Mouse (Mus musculus): ENCODE data around the gene Pitx1.

Pitx1 gene

DNA sequence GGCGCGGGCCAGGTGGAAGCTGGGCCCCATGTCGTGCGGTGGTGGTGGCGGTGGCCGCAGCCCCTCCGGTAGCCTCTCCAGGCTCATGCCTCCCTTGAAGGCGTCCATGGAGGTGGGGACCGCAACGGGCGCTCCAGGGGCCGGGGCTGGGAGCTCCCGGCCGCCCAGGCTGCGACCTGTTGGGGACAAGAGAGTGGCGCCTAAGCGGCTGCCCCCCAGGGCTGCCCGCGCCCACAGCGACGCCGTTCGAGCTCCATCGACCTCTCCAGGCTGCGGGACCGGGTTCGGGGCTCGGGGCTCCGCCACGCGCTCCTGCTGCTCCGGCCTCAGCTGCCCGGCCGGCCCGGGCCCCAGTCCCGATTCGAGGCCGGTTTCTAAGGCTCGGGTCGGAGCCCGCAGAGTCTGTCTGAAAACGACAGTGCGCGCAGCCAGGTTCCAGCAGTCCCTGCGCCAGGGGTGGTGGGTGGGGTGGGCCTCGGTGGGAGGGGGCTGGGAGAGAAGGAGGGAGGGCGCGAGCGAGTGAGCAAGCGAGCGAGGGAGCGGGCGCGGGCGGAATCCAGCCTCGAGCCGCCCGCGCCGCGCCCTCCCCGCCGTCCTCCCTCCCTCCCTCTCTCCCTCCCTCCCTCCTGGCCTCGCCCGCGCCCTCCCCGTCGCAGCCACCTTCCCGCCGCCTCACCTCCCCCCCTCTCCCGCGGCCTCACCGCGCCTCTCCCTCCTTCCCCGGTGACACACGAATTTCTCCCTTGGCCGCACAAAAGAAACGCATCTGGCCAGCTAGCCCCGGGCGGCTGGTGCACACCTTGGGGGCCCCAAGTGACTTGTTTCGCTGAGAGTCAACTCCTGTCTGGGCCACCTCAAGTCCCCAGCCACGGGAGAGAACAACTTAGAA is 4.9 kb downstream of the Pitx1 start:
- no peak for DNase-seq (ENCODE audit: low spot score in 2 of 2)

DNA sequence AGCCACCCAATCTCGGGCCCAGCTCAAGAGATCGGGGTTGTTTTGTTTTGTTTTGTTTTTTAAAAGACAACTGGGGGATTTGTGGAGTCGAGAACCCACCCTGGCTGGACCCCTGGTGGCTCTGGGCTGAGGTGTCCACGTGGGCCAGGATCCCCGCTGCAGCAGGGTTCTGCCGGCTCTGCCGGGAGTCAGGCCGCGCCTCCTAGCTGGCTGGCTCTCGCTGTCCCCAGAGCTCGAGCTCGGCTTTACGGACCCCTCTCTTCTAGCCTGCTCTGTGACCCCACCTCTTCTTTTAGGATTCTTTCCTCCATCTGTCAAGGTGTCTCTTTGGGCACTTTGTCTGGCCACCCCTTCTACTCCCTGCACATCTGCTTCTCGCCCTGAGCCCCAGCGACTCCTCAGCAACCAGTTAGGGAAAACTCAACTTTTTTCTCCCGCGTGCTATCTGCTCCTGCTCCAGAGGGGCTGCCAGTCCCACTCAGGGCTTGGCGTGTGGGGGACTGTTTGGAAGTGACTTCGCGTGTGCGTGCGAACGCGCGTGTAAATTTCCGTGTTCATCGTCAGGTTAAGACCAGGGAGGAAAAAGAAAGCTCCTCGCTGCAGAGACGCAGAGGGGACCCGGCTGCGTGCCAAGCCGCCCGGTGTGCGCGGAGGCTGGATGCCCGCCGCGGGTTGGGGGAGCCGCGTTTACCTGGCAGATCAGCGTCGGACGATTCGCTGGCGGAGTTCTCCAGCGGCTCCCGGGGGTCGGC is 5.7 kb downstream of the Pitx1 start:
- no peak for DNase-seq (ENCODE audit: low spot score in 2 of 2)

DNA sequence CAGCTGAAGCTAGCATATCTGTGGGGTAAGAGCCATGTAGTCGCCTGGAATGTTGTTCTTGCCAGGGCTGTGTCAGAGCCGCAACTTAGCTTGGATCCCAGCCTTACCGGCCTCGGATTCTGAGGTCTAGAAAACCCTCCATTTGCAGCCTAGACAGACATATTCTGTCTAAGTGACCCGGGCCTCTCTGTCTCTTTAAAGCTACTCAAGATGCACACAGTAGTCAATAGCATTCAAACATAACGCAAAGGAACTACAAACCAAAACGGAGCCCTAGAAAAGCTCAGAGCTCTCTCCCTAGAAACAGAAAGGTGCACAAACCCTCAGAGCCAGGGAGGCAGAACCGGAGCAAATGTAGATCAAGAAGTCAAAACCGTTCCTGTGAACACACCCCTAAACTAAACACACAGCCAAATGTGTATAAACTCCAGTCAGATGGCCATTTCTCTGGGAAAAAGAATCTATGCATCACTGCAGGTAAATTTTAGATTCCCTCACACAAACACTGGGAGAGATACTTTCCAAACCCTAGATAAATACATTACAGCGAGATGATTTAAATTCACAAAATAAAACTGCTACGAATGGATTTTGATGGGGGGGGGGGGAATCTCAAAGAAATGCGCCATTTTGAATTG is 6.9 kb downstream of the Pitx1 start:
- DNase-seq (ENCODE audit: low spot score in 2 of 2), result no peak

DNA sequence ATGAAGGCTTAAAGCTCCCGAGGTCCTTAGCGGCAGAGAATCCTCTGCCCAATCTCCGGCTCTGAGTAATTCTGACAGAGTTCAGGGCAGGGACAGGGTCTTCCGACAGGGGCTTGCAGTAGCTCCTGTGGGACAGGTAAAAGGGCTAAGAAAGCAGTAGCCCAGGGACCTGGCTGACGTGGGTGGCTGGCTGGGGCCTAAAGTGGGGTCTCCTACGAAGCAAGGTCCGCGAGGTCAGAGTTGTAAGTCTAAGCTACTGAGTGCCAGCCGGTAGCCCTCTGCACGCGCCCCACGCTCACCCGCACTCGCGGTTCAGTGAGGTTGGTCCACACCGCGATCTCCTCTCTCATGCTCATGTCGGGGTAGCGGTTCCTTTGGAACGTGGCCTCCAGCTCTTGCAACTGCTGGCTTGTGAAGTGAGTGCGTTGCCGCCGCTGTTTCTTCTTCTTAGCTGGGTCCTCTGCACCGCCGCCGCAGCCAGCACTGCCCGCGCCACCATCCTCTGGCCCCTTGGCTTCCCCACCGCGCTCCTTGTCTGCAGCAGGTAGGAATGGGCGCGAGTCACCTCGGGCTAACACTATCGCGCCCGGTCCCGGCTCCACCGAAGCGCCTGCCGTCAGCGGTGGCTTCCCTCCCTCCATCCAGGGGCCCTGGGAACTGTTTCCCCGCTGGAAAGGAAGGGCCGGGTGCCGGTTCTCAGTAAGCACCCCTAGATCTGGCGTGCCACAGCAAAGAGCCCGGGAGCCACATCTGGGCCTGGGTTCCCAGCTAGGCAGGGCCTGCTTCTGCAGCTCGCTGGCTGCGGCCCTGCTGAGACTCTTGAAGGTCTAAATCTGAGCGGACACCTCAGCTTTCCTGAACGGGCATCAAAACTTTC is 7.6 kb downstream of the Pitx1 start:
- DNase-seq (ENCODE audit: low spot score in 2 of 2), result no peak

DNA sequence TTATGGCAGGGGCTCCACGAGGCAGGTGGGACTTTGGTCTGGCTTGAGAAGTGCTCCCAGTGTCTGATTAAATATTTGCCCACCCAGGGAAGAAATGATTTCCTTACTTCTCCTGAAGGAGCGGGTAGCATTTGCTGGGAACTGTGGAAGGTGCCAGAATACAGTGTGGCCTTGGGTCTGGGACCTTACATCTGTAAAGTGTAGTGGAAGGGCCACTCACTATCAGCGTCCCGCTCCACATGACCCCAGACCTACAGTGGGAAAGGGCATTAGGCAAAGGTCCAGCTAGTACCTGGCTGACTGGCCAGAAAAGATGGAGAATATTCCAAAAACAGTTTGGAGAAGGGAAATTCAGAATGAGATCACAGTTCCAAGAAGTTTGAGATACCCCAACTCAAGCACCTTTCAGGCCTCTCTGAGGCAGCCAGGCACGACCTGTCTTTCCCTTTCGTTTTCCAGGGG is 8.3 kb downstream of the Pitx1 start:
- no peak for DNase-seq (ENCODE audit: low spot score in 2 of 2)

DNA sequence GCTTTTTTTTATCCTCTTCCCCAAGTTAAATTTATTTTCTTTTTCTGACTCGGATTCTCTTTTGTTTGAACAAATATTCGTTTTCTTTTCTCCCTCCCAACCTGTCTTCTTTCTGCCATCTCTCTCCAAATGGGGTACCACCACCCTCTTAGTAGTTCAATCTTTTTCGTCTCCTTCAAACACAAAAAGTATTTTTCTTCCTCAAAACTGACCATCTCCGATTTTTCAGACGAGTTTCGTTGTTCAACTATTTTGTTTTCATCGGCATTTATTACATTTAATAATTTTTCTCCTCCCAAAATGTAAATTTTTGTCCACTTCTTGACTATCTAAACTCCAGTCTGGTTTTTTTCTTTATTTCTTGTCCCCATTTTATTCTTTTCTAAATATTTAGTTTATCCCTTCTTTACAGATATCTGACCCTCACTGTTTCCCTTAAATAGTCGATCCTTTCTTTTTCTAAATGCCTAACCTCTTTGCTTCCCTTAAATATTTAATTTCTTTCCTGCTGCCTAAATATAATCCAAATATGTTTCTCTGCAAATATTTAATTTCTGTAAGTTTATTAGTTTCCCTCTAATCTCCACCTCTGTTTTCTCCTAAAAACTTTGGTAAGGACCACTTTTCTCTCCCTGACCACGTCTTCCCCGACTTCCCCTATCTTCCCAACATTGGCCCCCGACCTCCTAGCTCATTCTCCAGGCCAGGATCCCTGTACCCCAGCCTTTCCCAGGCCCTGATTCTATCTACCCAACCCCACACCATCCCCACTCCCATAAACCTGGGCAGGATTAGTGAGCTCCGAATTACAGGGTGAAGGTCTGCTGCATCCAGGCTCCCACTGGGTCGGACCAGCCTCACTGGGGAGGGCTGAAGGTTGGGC is 9.0 kb downstream of the Pitx1 start:
- DNase-seq (ENCODE audit: low spot score in 2 of 2), result no peak

DNA sequence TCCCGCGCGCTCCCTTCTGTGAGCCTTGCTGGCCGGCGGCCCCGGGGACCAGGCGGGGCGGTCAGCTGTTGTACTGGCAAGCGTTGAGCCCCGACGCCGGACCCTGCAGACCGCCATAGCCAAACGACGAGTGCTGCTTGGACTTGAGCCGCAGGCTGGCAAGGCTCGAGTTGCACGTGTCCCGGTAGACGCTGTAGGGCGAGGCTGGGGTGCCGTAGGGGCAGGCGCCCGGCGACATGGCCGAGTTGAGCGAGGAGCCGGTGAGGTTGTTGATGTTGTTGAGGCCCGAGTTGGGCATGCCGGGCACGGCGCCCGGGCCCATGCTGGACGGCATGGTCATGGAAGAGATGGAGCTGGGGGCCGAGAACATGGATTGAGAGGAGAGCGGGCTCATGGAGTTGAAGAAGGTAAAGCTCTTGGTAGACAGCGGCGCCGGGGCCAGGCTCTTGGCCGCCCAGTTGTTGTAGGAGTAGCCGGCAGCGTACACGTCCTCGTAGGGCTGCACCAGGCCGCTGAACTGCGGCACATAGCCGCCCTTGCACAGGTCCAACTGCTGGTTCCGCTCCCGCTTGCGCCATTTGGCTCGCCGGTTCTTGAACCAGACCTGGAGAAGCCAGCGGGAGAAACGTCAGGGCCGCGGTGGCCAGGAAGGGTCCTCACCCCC is 9.9 kb downstream of the Pitx1 start:
- no peak for DNase-seq (ENCODE audit: low spot score in 2 of 2)

DNA sequence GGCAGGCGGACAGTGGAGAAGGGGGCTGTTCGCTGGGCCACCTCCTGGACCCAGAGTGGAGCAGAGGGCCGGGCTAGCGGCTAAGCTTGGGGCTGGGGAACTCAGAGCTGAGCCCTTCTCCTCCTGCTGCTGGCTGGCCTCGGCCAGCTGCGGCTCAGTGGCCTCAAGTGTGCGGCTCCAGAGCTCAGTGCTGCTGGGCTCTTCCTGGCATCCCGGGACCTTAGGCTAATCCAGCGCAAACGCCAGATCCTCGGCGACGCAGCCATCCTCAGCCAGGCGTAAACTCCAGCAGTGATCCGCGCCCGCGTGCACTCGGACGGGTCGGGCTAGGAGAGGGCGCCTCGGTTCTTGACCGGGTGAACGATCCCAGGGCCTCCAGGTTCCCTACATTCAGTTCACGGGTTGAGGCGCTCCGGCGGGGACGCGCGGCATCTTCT is 10.7 kb downstream of the Pitx1 start:
- no peak for DNase-seq (ENCODE audit: low spot score in 2 of 2)

DNA sequence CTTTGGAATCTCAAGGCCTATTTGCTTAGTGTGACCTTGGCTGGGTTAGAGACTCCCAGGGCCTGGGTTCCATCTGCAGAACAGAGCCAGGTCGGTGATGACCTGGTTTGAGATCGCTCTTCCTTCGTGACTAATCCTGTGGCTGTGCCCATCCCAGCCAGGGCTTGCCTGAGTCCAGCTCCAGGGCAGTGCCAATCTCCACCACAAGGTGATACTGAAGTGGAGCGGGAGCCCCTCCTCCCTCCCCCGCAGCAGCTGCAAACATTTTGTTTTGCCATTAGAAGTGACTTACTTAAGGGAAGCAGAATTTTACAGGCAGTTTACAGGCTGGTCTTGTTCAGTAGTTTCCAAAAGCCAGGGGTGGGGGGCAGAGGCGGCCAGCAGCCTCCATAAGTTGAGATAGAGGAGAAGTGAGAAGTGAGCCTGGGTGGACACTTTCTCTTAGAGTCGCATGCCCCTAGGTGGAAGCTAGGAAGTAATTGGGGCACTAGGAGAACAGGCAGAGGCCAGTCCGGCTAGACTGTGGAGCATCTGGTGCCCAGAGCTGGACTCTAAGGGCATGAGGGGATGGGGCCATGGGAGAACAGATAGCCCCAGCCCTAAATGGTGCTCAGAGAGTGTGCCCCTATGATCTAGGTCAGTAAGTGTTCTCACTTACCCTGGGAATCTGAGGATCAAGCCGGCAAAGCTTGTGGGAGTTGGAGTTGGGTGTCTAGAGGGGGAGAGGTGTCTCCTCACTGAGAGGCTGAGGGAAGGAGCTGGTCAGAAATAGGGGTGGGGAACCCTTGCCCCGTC is 11.6 kb downstream of the Pitx1 start:
- DNase-seq (ENCODE audit: low spot score in 2 of 2), result no peak

DNA sequence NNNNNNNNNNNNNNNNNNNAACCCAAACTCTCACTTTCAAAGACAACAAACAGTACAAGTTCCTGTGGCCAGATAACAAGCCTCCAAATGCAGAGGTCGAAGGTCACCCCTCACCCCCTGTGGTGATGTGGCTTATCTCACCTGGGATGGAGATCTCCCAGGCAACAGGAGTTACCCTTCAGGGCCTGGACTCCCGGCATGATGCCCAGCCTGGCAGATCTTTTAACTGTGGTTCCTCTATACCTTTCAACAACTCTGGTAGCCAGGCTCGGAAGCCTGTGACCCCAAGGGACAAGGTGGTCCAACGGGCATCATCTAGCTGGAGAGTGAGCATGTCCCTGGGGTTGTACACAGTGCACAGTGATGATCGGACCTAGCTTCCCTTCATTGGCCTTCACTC is 13.5 kb downstream of the Pitx1 start:
- no peak for DNase-seq (ENCODE audit: low spot score in 2 of 2)

DNA sequence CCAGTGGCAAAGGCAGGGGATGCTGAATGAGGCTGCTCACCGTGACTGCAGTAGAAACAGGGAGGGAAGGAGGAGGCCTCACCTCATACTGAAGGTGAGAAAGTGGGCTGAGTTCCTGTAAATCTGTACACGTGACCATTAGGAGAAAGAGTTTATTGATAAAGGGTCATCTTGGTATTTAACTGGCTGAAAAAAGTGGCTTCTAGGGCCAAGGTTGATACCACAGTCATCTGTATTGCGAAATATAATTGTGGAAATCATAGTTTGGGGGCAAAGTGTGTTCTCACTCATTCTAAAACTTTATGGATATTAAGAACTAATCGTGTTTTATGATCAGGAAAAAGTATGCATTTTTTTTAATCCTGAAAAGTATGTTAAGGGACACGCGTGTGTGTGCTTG is 21.2 kb downstream of the Pitx1 start:
- DNase-seq (ENCODE audit: low spot score in 2 of 2), result no peak

DNA sequence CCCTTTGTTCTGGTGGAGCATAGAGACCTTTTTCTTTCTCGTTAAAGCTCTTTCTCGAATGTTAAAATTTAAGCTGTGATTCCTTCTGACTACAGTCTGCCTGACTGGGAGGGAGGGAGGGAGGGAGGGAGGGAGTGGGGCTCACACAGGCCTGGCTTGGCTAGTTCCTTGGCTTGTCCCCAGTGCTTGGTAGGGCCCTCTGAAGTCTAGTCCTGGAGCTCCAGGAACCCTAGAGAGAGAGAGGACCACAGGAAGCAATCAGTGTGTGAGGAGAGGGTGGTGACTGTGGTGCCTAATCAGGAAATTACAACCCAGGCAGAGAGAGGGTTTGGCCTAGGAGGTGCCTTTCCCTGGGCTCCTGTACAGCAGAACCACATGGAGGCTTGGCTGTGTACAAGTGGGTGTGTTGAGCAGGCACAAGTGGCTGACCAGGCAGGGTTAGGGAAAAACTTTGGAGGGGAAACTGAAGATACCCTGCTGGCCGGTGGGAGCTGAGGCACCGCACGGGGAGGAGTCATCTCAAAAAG is 22.4 kb downstream of the Pitx1 start:
- DNase-seq (ENCODE audit: low spot score in 2 of 2), result no peak

DNA sequence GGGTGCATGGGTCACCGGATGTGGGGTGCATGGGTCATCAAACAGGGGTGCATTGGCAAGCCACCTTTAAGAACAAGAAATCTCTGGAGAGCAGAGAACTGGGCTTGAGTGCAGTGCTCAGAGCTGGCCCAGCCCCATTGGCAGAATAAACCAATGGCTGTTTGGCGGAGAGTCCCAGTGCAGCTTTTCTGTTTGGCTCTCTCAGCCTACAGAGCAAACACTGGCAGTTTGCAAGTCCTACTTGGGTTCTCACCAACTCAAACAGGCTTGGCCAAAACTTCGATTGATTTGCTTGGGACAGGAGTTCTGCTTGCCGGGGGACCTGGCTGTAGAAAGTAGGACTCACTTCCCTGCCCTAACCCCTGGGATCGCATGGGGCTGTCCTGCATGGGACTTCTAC is 25.0 kb downstream of the Pitx1 start:
- no peak for DNase-seq (ENCODE audit: low spot score in 2 of 2)

DNA sequence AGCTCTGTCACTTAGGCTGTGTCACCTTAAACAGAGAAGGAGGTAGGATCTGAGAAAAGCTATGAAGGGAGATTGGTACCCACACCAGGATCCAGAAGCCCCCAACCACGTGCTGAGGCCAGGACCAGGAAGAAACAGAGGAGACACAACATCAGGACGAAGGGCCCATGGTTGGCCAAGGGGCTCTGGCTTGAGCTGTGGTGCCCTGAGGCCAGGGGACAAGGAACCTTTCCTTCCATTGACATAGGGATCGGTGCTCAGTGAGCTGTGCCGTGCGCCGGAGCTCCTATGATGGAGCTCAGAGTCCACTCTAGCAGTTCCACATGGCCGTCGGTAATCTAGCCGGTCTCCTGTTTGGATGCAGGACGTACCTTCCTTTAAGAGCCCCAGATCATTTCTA is 26.3 kb downstream of the Pitx1 start:
- no peak for DNase-seq (ENCODE audit: low spot score in 2 of 2)

DNA sequence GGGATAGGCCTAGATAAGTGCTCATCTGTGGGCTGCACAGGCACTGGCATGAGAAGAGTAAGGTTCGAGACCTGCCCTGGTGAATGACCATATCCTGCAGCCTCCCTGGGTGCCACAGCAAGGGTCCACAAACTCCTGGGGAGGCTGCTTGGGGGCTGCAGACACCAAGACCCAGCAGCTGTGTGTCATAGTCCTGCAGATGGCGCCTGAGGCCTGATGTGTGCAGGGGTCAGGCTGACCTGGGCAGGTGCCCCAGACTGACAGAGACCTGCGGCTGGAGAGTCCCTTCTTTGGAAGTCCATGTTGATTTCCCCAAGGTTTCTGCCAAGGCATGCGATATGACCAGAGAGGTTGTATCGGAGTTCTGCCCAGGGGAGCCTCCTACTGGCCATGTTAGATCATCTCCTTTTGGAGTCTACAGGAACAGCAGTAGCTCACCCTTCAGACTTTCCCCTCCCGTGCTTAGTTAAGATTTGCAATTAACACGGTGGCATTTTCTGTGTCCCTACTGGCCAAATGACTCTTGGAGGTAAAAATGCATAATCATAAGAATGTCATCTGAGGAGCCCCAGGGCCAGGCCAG is 26.9 kb downstream of the Pitx1 start:
- no peak for DNase-seq (ENCODE audit: low spot score in 2 of 2)

DNA sequence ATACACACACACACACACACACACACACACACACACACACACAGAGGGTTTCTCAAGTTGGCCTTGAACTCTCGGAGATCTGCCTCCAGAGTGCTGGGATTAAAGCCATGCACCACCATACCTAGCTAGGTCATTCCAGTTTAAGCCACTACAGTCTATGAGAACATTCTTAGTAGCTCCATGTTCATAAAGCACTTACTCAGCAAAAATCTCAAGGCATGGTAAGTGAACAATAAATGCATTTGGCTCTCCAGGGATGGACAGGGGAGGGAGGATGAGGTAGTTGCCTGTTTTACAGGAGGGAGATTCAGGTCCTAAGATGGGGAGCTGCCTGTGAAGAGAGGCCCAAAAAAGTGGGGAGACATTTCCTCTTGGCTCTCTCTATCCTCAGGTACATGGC is 32.0 kb downstream of the Pitx1 start:
- no peak for DNase-seq (ENCODE audit: low spot score in 2 of 2)

DNA sequence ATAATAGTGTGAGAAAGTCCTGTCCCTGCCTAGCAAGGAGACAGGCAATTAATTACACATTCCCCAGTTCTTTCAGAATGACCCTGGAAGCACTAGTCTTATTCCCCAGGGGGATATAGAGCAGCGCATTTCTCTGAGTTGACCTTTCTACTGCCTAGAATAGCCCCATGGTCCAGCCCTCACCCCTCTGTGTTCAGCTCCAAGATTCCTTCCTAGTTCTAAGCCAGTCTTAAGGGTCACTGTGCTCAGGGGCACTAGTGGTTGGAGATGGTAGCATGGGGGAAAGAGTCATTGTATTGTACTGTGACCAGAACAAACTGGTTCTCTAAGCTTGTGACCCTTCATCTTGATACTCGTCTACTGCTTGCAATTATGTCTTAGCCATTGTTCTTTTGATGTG is 34.7 kb downstream of the Pitx1 start:
- DNase-seq (ENCODE audit: low spot score in 2 of 2), result no peak

DNA sequence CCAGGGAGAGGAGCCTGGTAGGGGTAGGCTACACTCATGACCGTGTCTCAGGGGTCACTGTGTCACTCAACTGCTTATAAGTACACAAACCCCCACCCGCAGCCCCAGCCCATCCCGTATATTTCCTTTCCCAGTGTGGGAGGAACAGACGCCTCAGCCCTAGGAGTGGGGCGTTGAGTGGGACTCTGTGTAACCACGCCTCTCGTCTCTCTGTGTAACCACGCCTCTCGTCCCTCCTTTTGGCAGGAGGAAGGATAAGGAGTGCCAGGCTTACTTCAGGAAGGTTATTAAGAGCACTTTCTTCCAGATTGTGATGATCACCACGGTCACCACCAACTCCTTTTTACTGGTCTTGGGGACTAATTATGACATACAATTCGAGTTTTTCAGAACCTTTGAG is 49.9 kb downstream of the Pitx1 start:
- DNase-seq (ENCODE audit: low spot score in 2 of 2), result no peak

DNA sequence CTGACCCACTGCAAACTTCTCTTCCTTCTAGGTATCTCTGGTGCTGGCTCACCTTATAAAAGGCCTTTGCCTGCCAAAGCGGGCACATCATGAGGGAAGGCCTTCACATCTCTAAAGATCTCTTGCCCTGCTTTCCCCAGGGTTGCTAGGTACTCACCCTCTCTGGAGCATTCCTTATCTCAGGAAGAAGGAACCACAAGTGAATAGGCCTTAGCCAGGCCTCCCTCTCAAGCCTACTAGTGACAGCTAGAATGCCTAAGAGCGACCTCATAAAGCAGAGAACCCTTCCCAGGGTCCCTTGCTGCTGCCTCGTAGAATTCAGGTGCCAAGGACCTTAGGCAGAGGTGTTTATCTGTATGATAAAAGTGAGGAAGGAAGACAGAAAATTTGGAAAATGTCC is 51.7 kb downstream of the Pitx1 start, which contains the start of gene Catsper3:
Gene Catsper3, plus strand, starts transcription at position 301 of the 400 bp plus-strand sequence.
- DNase-seq (ENCODE audit: low spot score in 2 of 2), result no peak

Data from frontal cortex, postnatal 25 days (tissue).